Mouse (Mus musculus): ENCODE data around the gene Hrct1. TPM values are rescaled to one million over a fixed set of nuclear protein-coding genes. Genes with fewer than 3 reads are reported as not detected.

The Hrct1 gene
- total and polyA plus RNA-seq, 3 experiments, result 4.0 to 10.7 (median 4.7) TPM

DNA sequence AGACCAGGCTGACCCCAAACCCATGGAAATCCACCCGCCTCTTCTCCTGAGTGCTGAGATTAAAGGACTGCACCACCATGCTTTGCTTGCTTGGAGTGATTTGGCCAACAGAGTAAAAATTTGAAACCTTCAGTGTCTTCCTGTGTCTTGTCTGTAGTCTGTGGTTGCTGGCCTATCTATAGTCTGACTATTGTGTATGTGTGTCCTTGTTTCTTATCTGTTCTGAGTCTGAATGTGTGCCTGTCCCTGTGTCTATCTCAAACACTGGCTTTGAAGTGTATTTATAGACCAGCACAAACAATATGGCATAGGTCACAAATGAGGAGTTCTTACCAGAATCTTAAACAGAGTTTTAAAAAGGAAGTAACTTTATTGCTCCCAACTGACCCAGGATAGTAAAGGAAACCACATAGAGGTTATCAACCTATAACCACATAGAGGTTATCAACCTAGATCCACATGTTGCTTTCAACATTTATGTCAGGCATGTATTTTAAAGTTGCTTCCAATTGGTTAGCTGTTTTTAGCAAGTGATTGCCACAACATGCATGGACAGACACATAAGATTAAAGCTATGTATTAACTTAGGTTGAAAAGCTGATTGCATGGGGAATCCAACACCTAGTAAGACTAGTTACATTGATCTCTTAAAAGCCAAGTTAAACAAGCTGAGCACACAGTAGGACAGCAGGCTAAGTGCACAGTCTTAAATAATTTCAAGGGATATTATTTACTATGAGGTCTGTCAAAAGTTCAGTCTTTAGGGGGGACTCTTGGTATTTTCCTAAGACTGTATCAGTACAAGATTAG, 32.3 kb upstream of the Hrct1 start:
- Histone ChIP-seq H3K4me1 (ENCODE audit: control insufficient read depth, insufficient read depth, low read length) (peaks cover 6% of the 10 kb centered on the region), H3K36me3 (ENCODE audit: control insufficient read depth, insufficient read depth, low read length) (no peaks in the 10 kb centered on the region), H3K27ac (no peak overlapping the region), H3K4me3 (no peak overlapping the region), H3K9ac (ENCODE audit: low read depth, low read length) (no peak overlapping the region), H3K27me3 (ENCODE audit: control insufficient read depth, insufficient read depth, low read length) (no peaks in the 10 kb centered on the region), H3K79me2 (replicated peaks; ENCODE audit: control insufficient read depth, insufficient read depth, low read length) (no peaks in the 10 kb centered on the region)
- DNase-seq, result no peak
- TF ChIP-seq EP300 (IDR thresholded peaks at IDR 0.05; ENCODE audit: insufficient read depth, low read depth, low read length) (no peak), CTCF (IDR thresholded peaks at IDR 0.05) (no peak), POLR2A (IDR thresholded peaks at IDR 0.05; ENCODE audit: insufficient read depth, low read depth, low read length) (no peak)
- intact Hi-C loops (cut with DNase I), result no loop called here
- WGBS, result 82% methylated on average over 1 of the region's 1 CpGs

DNA sequence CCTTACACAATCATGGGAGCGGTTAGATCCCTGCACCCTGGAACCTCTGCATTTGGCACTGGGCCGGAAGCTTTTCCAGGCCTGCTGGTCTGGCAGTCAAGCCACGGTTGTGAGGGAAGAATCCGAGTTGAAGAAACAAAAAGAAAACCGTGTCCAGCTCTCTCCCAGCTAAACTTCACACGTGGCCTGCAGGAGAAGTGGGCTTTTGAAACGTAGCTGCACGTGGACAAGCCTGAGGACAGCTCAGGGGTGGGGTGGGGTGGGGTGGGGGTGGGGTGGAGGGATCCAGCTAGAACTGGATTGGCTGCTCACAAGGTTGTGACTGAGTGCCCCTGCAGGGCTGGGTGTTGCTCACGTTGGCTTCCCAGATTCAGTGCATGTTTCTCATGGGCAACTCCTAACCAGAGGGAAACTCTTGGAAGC, 31.7 kb upstream of the Hrct1 start:
- intact Hi-C loops (cut with DNase I), result no loop called here
- Histone ChIP-seq H3K4me3 (no peak overlapping the region), H3K79me2 (replicated peaks; ENCODE audit: control insufficient read depth, insufficient read depth, low read length) (no peaks in the 10 kb centered on the region), H3K4me1 (ENCODE audit: control insufficient read depth, insufficient read depth, low read length) (peaks cover 6% of the 10 kb centered on the region), H3K27ac (no peak overlapping the region), H3K27me3 (ENCODE audit: control insufficient read depth, insufficient read depth, low read length) (no peaks in the 10 kb centered on the region), H3K36me3 (ENCODE audit: control insufficient read depth, insufficient read depth, low read length) (no peaks in the 10 kb centered on the region), H3K9ac (ENCODE audit: low read depth, low read length) (no peak overlapping the region)
- DNase-seq, result peak; percentile 63 to 71
- 20% methylated on average over 9 of the region's 9 CpGs for WGBS
- TF ChIP-seq CTCF (IDR thresholded peaks at IDR 0.05) (no peak), EP300 (IDR thresholded peaks at IDR 0.05; ENCODE audit: insufficient read depth, low read depth, low read length) (no peak), POLR2A (IDR thresholded peaks at IDR 0.05; ENCODE audit: insufficient read depth, low read depth, low read length) (0 out of 2 replicates have a peak, but pooled peaks have one; percentile 12)

GRCm38 (mm10) chr4:43696561-43696960, 30.4 kb upstream of the Hrct1 start:
- TF ChIP-seq EP300 (IDR thresholded peaks at IDR 0.05; ENCODE audit: insufficient read depth, low read depth, low read length) (no peak), CTCF (IDR thresholded peaks at IDR 0.05) (no peak), POLR2A (IDR thresholded peaks at IDR 0.05; ENCODE audit: insufficient read depth, low read depth, low read length) (no peak)
- Histone ChIP-seq H3K27me3 (ENCODE audit: control insufficient read depth, insufficient read depth, low read length) (no peaks in the 10 kb centered on the region), H3K79me2 (replicated peaks; ENCODE audit: control insufficient read depth, insufficient read depth, low read length) (no peaks in the 10 kb centered on the region), H3K27ac (no peak overlapping the region), H3K4me1 (ENCODE audit: control insufficient read depth, insufficient read depth, low read length) (peaks cover 6% of the 10 kb centered on the region), H3K4me3 (no peak overlapping the region), H3K36me3 (ENCODE audit: control insufficient read depth, insufficient read depth, low read length) (no peaks in the 10 kb centered on the region), H3K9ac (ENCODE audit: low read depth, low read length) (no peak overlapping the region)
- intact Hi-C loops (cut with DNase I), result no loop called here
- 69% methylated on average over 13 of the region's 13 CpGs for WGBS
- DNase-seq, result no peak

- Histone ChIP-seq H3K79me2 (replicated peaks; ENCODE audit: control insufficient read depth, insufficient read depth, low read length) (no peaks in the 10 kb centered on the region), H3K27ac (no peak within 1 kb of the TSS), H3K27me3 (ENCODE audit: control insufficient read depth, insufficient read depth, low read length) (no peaks in the 10 kb centered on the region), H3K4me3 (no peak within 1 kb of the TSS), H3K9ac (ENCODE audit: low read depth, low read length) (no peak within 1 kb of the TSS), H3K4me1 (ENCODE audit: control insufficient read depth, insufficient read depth, low read length) (peaks cover under 1% of the 10 kb centered on the region; the same call in 1 of the 2 replicates), H3K36me3 (ENCODE audit: control insufficient read depth, insufficient read depth, low read length) (no peaks in the 10 kb centered on the region)
- intact Hi-C loops (cut with DNase I), result no loop called here
- WGBS, result 84% methylated on average over 6 of the region's 6 CpGs
- no peak for DNase-seq
- no peak for TF ChIP-seq CTCF (IDR thresholded peaks at IDR 0.05)
- no peak for TF ChIP-seq POLR2A (IDR thresholded peaks at IDR 0.05; ENCODE audit: insufficient read depth, low read depth, low read length)
- TF ChIP-seq EP300 (IDR thresholded peaks at IDR 0.05; ENCODE audit: insufficient read depth, low read depth, low read length), result no peak
Observed at GRCm38 (mm10) chr4:43700707-43701106, 26.3 kb upstream of the Hrct1 start, which contains the start of gene Olfr70. Gene Olfr70, minus strand, starts transcription at chr4:43700807.

GRCm38 (mm10) chr4:43703439-43703838, 23.5 kb upstream of the Hrct1 start:
- H3K27me3 ChIP-seq (ENCODE audit: control insufficient read depth, insufficient read depth, low read length), result no peaks in the 10 kb centered on the region
- no peaks in the 10 kb centered on the region for H3K4me1 ChIP-seq (ENCODE audit: control insufficient read depth, insufficient read depth, low read length)
- intact Hi-C loops (cut with DNase I), result no loop called here
- no peak overlapping the region for H3K4me3 ChIP-seq
- DNase-seq, result no peak
- no peak overlapping the region for H3K9ac ChIP-seq (ENCODE audit: low read depth, low read length)
- peak; percentile 26 for TF ChIP-seq CTCF (IDR thresholded peaks at IDR 0.05)
- TF ChIP-seq EP300 (IDR thresholded peaks at IDR 0.05; ENCODE audit: insufficient read depth, low read depth, low read length), result no peak
- no peak for TF ChIP-seq POLR2A (IDR thresholded peaks at IDR 0.05; ENCODE audit: insufficient read depth, low read depth, low read length)
- H3K27ac ChIP-seq, result no peak overlapping the region
- 76% methylated on average over 6 of the region's 6 CpGs for WGBS
- no peaks in the 10 kb centered on the region for H3K79me2 ChIP-seq (replicated peaks; ENCODE audit: control insufficient read depth, insufficient read depth, low read length)
- no peaks in the 10 kb centered on the region for H3K36me3 ChIP-seq (ENCODE audit: control insufficient read depth, insufficient read depth, low read length)

DNA sequence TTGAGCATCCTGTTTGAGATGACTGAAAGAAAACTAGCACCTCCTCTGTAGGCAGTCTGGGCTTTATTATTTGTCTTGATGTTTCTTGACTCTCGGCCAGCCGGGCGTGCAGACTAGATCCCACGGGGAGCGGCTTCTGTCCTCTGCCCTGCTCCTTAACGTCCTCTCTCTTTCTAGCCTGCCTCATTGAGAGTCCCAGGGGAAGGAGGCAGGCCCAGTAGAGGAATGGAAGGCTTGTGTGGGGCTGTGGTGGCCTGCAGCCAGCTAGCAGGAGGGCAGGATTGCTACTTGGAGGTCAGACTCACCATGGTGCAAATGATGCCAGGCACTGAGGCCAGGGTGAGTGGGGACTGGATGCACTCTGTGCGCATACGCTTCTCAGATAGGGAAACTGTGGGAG, 23.1 kb upstream of the Hrct1 start:
- H3K36me3 ChIP-seq (ENCODE audit: control insufficient read depth, insufficient read depth, low read length), result no peaks in the 10 kb centered on the region
- intact Hi-C loops (cut with DNase I), result no loop called here
- H3K9ac ChIP-seq (ENCODE audit: low read depth, low read length), result no peak overlapping the region
- WGBS, result 65% methylated on average over 8 of the region's 8 CpGs
- H3K4me3 ChIP-seq, result no peak overlapping the region
- no peaks in the 10 kb centered on the region for H3K79me2 ChIP-seq (replicated peaks; ENCODE audit: control insufficient read depth, insufficient read depth, low read length)
- H3K27ac ChIP-seq, result no peak overlapping the region
- no peaks in the 10 kb centered on the region for H3K4me1 ChIP-seq (ENCODE audit: control insufficient read depth, insufficient read depth, low read length)
- H3K27me3 ChIP-seq (ENCODE audit: control insufficient read depth, insufficient read depth, low read length), result no peaks in the 10 kb centered on the region
- no peak for TF ChIP-seq EP300 (IDR thresholded peaks at IDR 0.05; ENCODE audit: insufficient read depth, low read depth, low read length)
- no peak for TF ChIP-seq CTCF (IDR thresholded peaks at IDR 0.05)
- no peak for TF ChIP-seq POLR2A (IDR thresholded peaks at IDR 0.05; ENCODE audit: insufficient read depth, low read depth, low read length)
- DNase-seq, result peak in 1 of 2 experiments; percentile 32

All from heart, adult 2 months (tissue).